Mouse (Mus musculus) C3H10T1/2 (cell line): ENCODE data around the gene Icam4. TPM values are rescaled to one million over a fixed set of nuclear protein-coding genes. Genes with fewer than 3 reads are reported as not detected.

Experiments
- polyA plus RNA-seq, 2 experiments: library from polyadenylated mRNA; unstranded; fragments of >200 nt; fragmentation: generic; extraction: Trizol; gene quantifications; one replicate each; pipeline ENCODE4 v1.2.1; 2012; ENCODE audit warnings: missing spikeins in 2 of 2

Icam4 gene
- under 1 TPM; 0.08 to 0.52 TPM for polyA plus RNA-seq

GRCm38 (mm10) chr9:21029291-21030054 lies at the start of gene Icam4:
TSS of gene Icam4 (plus strand) at chr9:21029373.

DNA sequence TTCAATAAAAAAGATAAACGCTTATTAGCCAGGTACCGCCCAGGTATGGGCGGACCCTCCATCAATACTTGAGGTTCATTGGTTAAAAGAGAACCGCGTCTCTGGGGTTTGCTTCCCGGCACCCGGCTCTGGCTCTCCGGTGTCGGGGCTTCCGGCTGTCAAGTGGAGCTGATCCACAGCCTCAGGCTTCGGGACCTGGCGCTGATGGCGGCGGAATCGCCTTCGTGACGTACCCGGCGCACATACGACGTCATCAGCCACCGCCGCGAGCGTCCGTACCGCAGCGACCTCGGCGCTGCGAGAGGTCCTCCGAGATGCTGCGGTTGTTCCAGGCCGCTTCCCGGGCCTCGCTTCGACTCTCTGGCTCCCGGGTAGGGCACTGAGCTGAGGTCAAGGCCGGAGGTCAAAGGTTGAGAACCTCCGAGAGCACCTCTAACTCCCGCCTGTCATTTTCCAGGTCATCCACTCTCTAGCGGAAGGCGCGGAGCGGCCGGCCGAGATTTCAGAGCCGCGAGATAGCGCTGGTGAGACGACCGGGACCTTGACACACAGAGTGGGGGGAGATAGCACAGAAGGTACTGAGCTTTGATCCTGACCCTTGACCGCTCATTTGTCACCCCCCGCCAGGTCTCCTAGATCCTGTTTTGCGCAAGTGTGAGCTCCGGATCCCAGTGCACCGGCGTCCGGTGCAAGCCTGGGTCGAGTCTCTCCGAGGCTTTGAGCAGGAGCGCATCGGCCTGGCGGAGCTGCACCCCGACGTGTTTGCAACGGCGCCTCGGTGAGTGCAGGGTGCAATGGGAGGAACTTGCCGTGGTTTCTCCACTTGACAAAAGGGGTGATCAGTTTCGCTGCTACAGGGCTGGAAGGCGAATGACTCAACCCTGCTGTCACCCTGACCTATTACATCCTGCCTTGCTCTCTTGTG lies 26.3 kb upstream of the Icam4 start, which contains the start of gene Mrpl4:
TSS of gene Mrpl4 (plus strand) at position 112 of the 925 bp plus-strand sequence.

DNA sequence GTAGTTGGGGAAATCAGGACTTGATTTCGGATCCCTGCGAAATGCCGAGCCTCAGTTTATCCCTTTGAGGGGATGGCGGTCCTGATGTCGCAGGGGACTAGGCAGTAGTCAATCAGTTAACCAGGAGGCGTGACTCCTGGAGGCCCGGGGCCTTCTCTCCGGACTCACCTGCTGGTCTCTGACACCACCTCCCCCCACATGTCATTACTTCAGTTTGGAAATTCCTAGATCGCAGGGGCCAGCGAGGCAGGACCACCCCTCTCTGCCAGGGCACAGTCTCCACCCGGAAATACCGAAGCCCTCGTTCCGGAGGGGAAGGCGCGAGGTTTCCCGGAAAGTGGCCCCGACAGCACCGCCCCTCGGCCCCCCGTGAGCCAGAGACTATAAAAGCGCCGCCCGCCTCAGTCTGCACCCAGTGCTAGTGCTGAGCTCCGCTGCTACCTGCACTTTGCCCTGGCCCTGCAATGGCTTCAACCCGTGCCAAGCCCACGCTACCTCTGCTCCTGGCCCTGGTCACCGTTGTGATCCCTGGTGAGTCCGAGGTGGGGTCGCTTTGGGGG lies 13.5 kb upstream of the Icam4 start, which contains the start of gene Icam1:
TSS of gene Icam1 (plus strand) at position 415 of the 560 bp plus-strand sequence.

GRCm38 (mm10) chr9:21031896-21032351 lies 2.8 kb downstream of the Icam4 start, which contains the start of gene Icam5:
TSS of gene Icam5 (plus strand) at chr9:21032073.

DNA sequence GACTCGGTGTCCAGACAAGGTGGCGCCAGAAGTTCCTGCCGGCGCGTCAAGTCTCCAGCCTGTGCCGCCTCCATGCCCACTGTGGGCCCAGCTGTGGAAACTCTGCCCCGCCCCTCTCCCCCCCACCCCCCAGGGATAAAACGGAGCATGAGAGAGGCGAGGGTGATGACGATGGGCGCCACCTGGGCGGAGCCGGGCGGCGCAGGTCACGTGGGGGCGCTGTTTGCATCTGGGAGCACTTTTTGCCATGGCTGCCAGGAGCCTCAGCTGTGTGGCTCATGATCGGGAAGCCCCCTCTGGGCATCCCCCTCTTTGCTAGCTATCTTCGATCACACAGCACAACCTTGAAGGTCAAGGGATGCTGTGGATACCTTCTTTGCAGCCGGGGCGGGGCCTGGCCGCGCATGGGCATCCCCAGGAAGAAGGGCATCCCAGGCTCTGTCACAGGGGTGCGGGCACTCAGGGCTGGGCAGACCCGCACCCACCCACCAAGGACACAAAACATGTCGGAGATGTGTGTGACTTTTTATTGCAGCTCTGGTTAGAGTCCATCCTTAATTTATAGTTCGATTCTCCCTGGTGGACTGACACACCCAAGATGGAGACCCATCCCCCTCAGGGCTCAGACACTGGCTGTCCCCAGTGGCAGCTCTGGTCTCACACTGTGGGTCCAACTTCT lies 38.0 kb downstream of the Icam4 start, which contains the start of gene Zglp1:
TSS of gene Zglp1 (minus strand) at position 88 of the 679 bp plus-strand sequence.

DNA sequence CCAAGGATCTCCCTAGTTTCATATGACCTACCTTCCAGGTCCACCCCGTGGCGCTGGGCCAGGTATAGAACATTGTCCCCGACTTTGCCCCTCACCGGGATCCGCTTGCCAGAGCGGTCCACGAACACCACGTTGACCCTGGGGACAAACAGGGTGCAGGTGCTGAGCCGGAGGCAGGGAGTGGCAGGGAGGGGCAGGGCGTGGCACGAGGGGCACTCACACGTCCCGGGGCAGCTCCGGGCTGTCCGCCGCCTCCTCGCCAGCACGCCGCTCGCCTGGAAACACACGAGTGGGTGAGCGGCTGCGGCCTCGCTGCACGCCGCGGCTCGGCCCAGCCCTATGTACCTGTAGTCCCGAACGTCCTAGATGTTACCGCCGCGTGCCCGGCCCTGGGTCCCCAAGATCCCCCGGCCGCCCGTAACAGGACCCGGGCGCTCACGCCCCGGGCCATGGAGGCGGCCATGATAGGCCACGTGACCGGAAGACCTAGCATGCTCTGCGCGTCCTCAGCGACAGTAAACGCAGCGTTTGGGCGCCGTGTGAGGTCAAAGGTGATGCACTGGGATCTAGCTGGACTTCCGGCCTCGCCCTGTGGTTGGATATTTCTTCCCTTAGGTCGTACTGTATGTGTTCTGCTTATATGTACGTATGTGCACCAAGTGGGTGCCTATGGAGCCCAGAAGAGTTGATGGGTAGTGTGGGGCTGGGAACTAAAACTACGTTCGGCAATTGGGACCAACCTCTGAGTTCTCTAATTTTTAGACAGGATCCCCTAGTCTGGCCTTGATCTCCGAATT lies 44.1 kb downstream of the Icam4 start, which contains the start of the genes Gm49373 and Fdx1l:
TSS of gene Gm49373 (minus strand) at position 53 of the 797 bp plus-strand sequence.
TSS of gene Fdx1l (minus strand) at position 571 of the 797 bp plus-strand sequence.

Other genes starting within 250 kb of the Icam4 start
- gene Col5a3, start 214.3 kb upstream of the Icam4 start, polyA plus RNA-seq: 10 to 100 TPM in 1 of 2 experiments, under 1 TPM in 1; 0.21 to 10.8 TPM
- gene Rdh8, start 210.9 kb upstream of the Icam4 start, polyA plus RNA-seq: not detected
- gene A230050P20Rik, start 160.7 kb upstream of the Icam4 start, polyA plus RNA-seq: under 1 TPM in 1 of 2 experiments, not detected in 1; 0.02 TPM
- gene Angptl6, start 149.6 kb upstream of the Icam4 start, polyA plus RNA-seq: 1 to 10 TPM in 1 of 2 experiments, under 1 TPM in 1; 0.51 to 1.0 TPM
- 10 to 100 TPM; 26.9 to 45.5 TPM for gene Ppan, start 141.2 kb upstream of the Icam4 start, polyA plus RNA-seq
- 100 to 1,000 TPM; 144 to 260 TPM for gene Eif3g, start 130.8 kb upstream of the Icam4 start, polyA plus RNA-seq
- 10 to 100 TPM; 22.4 to 29.1 TPM for gene Dnmt1, start 69.5 kb upstream of the Icam4 start, polyA plus RNA-seq
- 10 to 100 TPM; 11.7 to 27.7 TPM for gene S1pr2, start 52.6 kb upstream of the Icam4 start, polyA plus RNA-seq
- gene Mrpl4, start 26.6 kb upstream of the Icam4 start, polyA plus RNA-seq: 100 to 1,000 TPM; 124 to 136 TPM
- gene Icam1, start 13.4 kb upstream of the Icam4 start, polyA plus RNA-seq: under 1 TPM; 0.04 to 0.99 TPM
- 1 to 10 TPM in 1 of 2 experiments, under 1 TPM in 1; 0.25 to 7.9 TPM for gene Icam5, start 2.7 kb downstream of the Icam4 start, polyA plus RNA-seq
- gene Zglp1, start 37.7 kb downstream of the Icam4 start, polyA plus RNA-seq: under 1 TPM in 1 of 2 experiments, not detected in 1; 0.57 TPM
- under 1 TPM; 0.52 to 0.88 TPM for gene Gm49373, start 43.7 kb downstream of the Icam4 start, polyA plus RNA-seq
- gene Fdx1l, start 44.2 kb downstream of the Icam4 start, polyA plus RNA-seq: 10 to 100 TPM; 58.9 to 94.5 TPM
- gene Gm38431, start 62.6 kb downstream of the Icam4 start, polyA plus RNA-seq: 1 to 10 TPM in 1 of 2 experiments, under 1 TPM in 1; 0.99 to 1.5 TPM
- gene Raver1, start 62.6 kb downstream of the Icam4 start, polyA plus RNA-seq: 10 to 100 TPM; 46.3 to 49.8 TPM
- 10 to 100 TPM in 1 of 2 experiments, 1 to 10 TPM in 1; 5.3 to 10.9 TPM for gene Tyk2, start 101.9 kb downstream of the Icam4 start, polyA plus RNA-seq
- gene Cdc37, start 120.6 kb downstream of the Icam4 start, polyA plus RNA-seq: 100 to 1,000 TPM; 230 to 298 TPM
- gene Pde4a, start 136.3 kb downstream of the Icam4 start, polyA plus RNA-seq: 10 to 100 TPM in 1 of 2 experiments, 1 to 10 TPM in 1; 4.1 to 10.6 TPM
- 10 to 100 TPM; 29.4 to 56.7 TPM for gene Keap1, start 210.0 kb downstream of the Icam4 start, polyA plus RNA-seq
- gene S1pr5, start 219.1 kb downstream of the Icam4 start, polyA plus RNA-seq: under 1 TPM in 1 of 2 experiments, not detected in 1; 0.07 TPM
- gene Atg4d, start 235.9 kb downstream of the Icam4 start, polyA plus RNA-seq: 10 to 100 TPM; 18.7 to 19.6 TPM